Comparison of ENCODE assay signal across 17 mouse cellular contexts in genomic region chr5:105454105-105454504, GRCm38 (mm10).
"Had no signal": no experiment of that assay in that cellular context is flagged by ENCODE, and none has a peak within 500 bp of the region (broad histone marks: within the 10 kb centered on the region; RNA-seq: fewer than 3 reads in every experiment).

No protein-coding gene starts in this region.

- H3K27me3 ChIP-seq: limb, embryonic 12.5 days; limb, embryonic 15.5 days; midbrain, embryonic 12.5 days; midbrain, embryonic 15.5 days; neural tube, embryonic 12.5 days had no signal

- ATAC-seq: liver, postnatal 0 days; lung, postnatal 0 days; midbrain, embryonic 15.5 days had no signal

- H3K4me2 ChIP-seq: limb, embryonic 12.5 days; limb, embryonic 15.5 days; liver, embryonic 11.5 days; lung, embryonic 14.5 days; midbrain, embryonic 12.5 days; midbrain, embryonic 15.5 days; neural tube, embryonic 12.5 days had no signal

- H3K36me3 ChIP-seq: limb, embryonic 12.5 days; limb, embryonic 15.5 days; midbrain, embryonic 12.5 days; midbrain, embryonic 15.5 days; neural tube, embryonic 12.5 days had no signal

- H3K9me3 ChIP-seq: limb, embryonic 12.5 days; limb, embryonic 15.5 days; midbrain, embryonic 12.5 days; midbrain, embryonic 15.5 days; neural tube, embryonic 12.5 days had no signal

- H3K27ac ChIP-seq: limb, embryonic 12.5 days; limb, embryonic 15.5 days; liver, embryonic 14.5 days; macrophage; midbrain, embryonic 12.5 days; midbrain, embryonic 15.5 days; neural tube, embryonic 12.5 days had no signal

- H3K9ac ChIP-seq: limb, embryonic 12.5 days; limb, embryonic 15.5 days; liver, embryonic 14.5 days; liver, postnatal 0 days; lung, embryonic 14.5 days; midbrain, embryonic 12.5 days; midbrain, embryonic 15.5 days; neural tube, embryonic 12.5 days had no signal

- H3K4me1 ChIP-seq: limb, embryonic 15.5 days; neural tube, embryonic 12.5 days had no signal

- DNase-seq: kidney, adult 18-20 months; kidney, adult 9 months; kidney, postnatal 25 days; left cerebral cortex, postnatal 4 days; liver, postnatal 0 days; lung, embryonic 14.5 days; thymus, adult 18-20 months; thymus, postnatal 36 days had no signal

- H3K4me3 ChIP-seq: limb, embryonic 12.5 days; limb, embryonic 15.5 days; midbrain, embryonic 12.5 days; midbrain, embryonic 15.5 days; neural tube, embryonic 12.5 days had no signal
